Mouse (Mus musculus) yolk sac, embryonic 10.5 days (tissue): ENCODE measurements around the gene Dnah6.

ENCODE experiments used
- DNase-seq: peaks from one replicate; pipeline ENCODE4 v3.0.0-alpha.2; 2017; ENCODE audit warnings: low spot score

The Dnah6 gene

DNA sequence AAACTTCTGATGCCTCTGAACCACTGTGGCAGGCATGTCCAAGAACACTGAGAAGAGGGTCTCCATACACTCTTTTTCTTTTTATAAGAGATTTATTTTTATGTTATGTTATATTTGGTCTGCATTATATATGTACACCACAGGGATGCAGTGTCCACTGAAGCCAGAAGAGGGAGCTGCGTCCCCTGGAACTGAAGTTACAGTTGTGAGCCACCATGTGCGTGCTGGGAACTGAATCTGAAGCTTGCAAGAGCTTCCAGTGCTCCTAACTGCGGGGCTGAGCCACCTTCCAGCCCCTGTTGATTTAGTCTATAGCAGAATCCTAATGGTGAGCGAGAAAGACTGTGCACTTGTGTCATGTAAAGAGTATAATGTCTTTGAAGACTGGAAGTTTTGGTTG is 78.7 kb downstream of the Dnah6 start:
- DNase-seq, result no peak

DNA sequence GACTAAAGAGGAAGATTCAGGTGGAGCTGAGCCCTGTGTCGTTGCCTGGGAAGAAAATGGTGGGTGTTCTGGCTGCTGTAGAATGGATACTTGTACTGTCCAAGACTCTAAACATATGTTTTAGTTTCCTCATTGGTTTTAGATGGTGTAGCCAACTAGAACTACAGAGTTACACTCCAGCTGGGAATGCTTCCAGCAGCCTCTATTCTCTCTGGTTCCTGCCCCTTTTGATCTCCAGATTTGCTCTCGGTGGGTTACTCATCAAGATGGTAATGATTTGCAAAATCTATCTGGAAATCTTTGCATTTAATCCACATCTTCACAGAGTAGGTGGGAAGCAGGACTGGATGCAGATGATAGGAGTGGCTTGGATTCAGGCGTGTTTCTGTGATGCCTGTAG is 80.6 kb downstream of the Dnah6 start:
- no peak for DNase-seq

DNA sequence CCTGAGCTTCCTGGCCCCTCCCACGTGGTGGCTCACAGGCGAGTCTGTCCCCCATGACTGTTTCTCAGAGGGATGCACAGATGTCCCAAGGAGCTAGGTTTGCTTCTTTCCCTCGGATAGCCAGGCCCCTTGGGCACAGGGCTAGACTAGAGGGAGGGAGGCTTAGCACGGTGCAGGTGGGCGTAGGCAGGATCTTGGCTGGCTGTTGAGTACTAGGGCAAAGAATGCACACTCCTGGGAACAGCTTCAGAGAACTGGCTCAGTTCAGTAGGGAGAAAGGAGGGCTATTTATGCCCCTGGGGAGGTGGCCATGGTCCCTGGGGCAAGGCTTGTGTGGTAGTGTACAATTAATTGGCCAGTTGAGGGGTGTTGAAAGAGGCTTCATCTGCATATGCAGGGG is 88.7 kb downstream of the Dnah6 start:
- DNase-seq, result no peak

DNA sequence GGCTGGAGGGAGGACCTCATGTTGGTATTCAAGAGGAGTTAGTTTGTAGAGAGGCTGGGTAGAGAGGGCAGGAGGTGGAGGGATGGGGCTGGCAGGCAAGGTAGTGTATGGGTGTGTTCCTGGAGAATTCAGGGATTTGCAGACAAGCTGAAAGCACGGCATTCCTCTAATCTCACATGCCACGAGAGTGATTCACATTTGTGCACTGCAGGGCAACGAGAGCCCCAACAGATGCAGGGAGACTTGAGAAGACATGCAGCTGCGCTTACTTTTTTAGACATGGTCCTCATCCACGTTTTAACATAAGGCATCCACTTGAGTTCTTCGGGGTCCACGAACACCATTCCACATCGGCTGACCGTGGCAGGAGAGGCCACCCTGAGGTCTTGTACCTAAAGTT is 93.9 kb downstream of the Dnah6 start:
- DNase-seq, result no peak

DNA sequence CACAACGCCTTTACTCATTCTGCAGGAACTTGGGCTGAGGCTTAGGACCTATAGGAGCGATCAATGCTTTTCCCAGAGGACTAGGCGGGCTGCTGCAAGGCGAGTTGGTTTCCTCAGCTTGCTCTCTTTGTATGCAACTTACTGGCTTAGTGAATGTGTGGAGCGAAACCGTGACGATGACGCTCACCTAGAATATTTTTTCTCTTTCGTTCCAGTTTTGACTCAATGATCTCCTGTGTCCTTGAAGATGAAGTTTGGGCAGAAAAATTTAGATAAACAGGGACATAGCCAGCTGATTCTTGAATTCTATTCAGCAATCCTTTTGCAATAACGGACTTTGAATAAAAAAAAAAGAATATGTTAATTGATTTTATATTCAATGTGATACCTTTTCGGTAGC is 101.1 kb downstream of the Dnah6 start:
- no peak for DNase-seq

DNA sequence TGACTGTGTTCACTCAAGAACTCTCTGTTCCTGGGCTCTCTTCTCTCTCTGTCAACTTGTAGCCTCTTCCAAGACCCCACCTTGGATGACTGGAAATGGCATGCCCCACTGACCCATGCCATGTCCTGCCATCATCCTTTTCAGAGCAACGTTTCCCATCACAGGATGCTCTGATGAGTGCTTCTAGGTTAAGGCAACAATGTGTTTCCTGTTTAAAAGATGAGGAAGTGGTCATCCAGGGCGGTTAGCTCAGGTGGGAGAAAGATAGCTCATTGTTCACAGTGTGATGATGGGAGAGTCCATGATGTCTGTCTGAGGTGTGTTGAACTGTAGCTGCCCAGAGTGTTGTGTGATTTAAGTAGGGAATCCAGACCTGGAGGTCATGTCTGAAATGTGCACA is 107.6 kb downstream of the Dnah6 start:
- no peak for DNase-seq

DNA sequence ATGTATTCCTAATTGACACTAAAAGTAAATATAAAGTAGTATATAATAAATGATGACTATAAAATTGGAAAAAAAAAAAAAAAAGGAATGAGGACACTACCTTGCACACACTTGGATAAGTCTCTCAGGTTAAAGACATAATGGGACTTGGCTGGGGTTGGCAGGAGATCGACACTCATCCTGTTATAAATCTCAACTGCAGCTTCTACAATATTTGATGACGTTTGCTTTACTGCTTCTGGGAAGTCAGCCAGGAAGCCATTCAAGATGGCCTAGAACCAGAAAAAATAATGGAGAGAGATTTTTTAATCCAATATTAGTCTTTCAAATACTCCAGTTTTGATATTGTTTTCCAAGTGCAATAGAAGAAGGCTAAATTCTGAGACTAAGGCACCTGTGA is 108.1 kb downstream of the Dnah6 start:
- no peak for DNase-seq

DNA sequence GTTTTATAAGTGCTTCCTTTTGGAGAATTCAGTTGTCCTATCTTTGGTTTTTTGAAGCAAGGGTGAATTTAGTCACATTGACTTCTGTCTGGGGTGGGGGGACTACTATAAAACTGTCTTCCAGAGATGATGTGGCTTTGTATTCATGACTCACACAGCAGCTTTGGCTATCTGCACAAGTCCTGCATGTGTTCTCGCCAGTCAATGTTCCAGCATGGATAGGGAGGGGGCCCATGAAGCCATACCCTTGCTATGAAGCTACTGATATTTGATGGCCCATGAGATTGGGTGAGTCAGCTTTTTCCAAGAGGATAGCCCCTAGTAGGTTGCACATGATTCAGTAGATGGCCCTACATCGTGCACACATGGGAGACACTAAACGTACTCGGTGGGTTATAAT is 128.3 kb downstream of the Dnah6 start:
- no peak for DNase-seq

DNA sequence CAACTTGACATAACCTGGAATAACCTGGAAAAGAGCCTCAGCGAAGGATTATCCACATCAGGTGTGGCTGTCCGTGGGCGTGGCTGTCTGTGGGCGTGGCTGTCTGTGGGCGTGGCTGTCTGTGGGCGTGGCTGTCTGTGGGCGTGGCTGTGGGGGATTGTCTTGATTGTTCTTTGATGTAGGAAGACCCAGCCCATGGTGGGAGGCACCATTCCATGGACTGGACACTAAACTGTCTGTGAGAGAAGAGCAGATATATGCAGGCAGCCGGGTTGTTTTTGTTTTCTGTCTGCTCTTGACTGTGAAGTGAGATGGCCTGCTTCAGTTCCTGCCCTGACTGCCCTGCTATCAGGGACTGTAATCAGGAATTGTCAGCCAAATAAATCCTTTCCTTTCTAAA is 130.6 kb downstream of the Dnah6 start:
- DNase-seq, result no peak

DNA sequence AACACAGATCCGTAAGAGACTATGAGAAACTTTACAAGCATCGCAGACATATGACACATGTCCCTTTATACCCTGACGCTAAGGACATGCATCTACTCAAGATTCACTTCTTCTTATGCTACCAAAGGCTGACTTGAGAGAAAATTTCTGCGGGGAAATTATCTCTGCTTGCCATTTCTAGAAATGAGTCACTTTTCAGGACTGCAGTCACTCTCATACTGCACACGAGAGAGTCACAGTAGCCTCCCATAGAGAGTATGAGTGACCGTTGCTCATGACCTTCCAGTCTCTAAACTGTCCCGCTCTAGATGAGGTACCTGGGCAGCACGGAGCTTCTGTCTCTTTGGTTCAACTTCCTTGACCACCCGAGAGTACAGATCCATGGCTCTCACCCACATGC is 138.9 kb downstream of the Dnah6 start:
- no peak for DNase-seq

DNA sequence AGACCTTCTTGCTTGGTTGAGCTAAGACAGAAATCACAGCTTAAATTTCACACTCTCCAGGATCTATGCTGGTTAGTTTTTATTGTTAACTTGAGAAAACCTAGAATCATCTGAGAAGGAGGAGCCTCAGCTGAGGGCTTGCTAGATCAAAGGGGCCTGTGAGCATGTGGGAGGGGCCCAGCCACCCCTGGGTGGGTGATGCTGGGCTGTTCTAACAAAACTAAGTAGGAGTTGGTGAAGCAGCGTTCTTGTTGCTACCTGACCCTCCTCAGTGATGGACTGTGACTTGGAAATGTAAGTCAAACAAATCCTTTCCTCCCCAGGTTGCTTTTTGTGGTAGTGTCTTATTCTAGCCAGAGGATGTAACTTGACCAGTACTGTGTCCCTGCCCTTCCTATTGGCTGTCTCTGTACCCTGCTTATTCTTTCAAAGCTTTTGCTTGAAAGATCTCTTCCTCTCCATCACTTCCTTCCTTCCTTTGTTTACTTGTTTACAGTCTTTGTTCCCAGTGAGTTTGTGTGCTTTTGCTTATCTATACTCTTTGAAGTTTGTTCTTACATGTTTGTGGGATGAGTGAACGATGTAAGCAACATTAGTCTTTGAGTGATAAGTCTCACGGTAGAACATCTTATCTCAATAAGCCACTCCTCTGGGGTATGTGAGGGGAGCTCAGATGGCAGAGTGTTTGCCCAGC is 149.2 kb downstream of the Dnah6 start:
- DNase-seq, result no peak

DNA sequence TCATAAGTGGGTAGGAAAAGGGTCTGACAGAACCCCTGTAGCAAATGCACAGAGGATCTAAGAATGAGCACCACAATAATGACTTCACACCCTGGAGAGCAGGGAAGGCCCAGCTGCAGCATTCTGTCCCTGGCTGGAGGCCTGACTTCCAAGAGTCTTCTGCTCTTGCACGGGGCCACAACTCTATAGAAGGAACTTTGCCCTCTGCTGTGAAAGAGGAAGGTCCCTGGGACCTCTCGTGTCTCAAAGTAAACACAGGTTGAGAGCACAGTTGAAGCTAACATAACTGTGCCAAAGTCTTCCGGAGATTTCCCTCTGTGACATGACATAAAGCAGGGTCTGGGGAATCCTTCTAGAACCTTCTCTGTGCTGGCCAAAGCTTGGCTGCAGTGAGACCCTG is 150.2 kb downstream of the Dnah6 start:
- peak; percentile 63 for DNase-seq

DNA sequence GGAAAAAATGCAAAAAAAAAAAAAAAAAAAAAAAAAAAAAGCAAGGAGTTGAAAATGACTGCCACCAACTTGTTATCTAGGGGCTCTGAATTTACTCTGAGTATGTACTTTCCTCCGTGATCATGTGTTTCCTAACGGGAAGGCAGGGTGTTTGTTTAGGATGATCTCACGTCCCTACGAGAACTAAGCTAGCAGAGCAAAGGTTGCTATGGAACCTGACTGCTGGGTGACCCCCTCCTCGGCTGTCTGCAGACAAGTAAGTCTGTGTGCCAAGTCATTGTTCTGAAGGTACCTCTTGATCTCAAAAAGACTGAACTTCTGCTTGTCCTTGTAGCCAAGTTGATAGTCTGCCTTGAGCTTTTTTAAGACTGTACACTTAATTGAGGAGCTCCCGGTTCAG is 150.8 kb downstream of the Dnah6 start:
- DNase-seq, result peak; percentile 79

DNA sequence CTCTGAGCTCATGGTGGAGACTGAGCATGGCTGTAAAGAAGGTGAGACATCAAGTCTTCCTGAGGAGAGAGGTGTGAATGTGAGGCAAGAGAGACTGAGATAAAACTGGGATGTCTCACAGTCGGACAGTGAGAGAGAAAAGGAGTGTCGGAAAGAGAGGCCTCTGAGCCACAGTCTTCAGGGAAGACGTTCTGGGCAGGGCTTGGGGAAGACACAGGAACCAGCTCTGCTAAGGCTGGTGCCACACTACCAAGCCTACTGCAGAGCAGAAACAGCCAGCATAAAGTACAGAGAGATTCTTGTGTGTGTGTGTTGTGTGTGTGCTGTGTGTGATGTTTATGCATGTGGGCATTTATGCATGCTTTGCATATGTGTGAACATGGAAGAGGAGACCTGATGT is 156.9 kb downstream of the Dnah6 start:
- no peak for DNase-seq

DNA sequence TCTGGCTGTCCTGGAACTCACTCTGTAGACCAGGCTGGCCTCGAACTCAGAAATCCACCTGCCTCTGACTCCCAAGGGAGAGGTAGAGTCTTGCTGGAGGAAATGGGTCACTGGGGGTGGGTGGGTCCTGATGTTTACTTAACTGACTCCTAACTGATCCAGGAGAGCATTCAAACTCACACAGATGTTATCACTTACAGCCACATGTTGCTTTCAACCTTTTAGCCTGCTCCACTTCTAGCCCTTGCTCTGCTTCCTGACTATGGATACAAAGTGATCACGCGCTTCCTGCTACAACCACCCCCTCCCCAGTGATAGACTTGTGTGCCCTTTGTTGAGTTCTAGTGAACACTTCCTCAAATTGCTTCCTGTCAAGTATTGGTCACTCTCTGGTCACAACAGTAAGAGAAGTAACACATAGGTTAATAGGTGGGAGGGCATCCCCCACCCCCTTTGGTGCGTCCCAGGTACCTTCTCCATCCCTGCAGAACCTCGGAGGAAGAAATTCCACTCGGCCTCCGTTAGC is 161.8 kb downstream of the Dnah6 start:
- no peak for DNase-seq

DNA sequence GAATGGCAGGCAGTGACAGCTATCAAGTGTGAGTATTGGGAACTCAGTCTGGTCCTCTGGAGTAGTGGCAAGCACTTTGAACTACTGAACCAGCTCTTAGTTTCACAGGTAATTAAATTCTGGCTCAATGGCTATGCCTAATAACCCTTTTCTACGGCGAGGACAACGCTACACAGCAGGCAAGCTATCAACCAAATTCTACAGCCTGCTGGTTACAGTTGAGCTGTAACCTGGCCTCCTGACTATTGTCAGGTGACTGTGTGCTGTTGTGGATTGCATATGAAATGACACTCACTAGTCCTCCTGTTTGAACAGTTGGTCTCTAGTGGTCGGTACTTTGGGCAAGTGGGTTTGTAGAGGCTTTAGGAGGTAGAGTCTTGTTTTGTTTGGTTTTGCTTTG is 162.3 kb downstream of the Dnah6 start:
- DNase-seq, result no peak

DNA sequence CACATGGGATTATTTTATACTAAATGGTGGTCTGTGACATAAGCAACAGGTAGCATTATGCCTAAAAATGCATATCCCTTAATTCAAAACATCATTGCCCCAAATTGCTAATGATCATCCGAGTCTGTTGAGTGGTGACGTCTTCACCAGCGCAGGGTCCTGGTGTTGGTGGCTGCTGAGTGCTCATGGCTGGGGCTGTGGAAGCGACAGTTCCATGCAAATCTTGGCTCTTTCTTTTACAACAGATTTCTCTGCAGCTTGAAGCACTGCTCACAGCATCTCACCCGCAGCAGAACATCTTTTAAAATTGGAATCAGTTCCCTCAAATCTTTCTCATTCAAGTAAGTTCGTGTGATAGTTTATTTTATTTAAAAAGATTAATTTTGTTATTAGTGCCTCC is 166.1 kb downstream of the Dnah6 start:
- no peak for DNase-seq

DNA sequence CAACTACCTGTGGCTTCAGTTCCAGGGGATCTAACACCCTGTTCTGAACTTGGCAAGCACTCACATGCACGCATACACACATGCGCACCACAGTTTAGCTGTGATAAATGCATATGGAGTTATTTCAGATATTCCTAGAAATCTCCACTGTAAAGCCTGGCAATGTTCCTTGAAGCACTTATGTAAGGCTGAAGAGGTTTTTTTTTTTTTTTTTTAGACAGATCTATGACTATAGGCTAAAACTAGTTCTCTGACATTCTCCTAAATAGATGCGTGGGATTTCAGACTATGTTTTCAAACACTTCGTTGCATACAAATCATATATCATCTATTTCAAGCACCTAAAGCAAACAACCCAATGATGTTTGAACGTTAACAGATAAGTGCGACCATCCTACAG is 166.6 kb downstream of the Dnah6 start:
- DNase-seq, result no peak

DNA sequence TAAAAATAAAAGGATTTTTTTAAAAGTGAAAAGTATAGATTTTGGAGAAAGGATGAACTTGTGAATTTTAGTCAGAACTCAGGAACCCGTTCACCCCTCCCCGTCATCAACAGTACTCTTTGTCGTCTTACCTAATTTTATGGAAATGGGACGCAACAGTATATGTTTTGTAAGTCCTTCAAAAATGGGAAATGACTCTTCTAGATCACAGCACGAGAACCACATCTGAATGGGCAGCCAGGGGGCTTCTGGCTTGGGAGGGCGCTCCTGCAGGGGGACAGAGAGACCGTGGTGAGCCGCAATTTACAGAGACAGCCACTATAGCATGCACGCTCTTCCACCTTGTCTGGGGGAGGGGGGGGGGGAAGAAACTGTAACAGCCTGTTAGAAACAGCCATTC is 167.9 kb downstream of the Dnah6 start:
- DNase-seq, result no peak

DNA sequence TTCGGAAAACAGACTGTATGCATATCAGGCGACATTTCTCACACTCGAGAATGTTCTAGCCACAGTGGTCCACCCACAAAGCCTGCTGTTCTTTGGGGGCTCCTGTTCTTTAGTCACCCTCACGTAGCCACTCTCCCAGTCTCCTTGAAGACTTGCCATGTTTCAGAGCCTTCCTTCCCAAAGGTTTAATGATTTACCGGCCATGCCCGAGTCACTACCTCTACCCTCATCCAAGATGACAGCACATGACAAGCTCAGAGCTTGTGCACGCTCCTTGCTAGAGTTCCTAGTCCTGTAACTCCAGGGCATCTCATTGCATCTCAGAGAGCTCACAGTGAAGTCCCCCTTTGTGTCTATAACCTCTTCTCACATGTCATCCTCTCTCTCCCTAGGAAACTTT is 174.2 kb downstream of the Dnah6 start:
- DNase-seq, result peak; percentile 43

DNA sequence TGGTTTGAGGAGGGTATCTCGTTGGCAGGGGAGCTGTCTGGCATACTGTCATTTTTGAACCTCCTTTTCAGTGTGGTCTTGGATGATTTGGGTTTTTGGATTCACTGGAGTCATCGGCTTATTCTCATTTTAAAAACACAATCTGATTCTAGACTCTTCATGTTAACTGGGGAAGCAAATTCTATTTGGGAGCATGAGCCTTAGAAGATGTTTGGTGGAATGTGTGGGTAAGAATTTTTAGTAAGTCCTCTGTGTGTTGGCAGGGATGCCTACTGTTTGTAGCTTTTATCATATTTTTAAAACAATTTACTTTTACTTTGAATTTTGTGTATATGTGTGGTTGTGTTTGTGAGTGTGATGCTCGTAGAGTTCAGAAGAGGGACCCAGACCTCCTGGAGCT is 175.5 kb downstream of the Dnah6 start:
- DNase-seq, result no peak

DNA sequence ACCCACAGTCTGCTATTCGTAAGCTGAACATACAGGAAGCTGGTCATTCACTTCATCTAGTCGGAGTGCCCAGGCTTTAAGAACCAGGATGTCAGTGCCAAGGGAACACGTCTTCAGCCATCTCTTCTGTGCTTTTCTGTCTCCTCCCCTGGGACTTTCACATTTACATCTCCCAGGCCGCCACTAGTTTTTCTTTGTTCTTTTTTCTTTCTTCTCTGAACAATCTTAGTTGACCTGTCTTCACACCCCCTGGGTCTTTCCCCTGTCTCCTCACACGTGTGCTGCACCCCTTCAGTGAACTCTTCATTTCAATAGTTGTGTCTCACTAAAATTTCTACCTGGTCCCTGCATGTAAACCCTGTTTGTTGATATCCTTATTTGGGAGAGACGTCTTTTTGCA is 179.2 kb downstream of the Dnah6 start:
- DNase-seq, result no peak

DNA sequence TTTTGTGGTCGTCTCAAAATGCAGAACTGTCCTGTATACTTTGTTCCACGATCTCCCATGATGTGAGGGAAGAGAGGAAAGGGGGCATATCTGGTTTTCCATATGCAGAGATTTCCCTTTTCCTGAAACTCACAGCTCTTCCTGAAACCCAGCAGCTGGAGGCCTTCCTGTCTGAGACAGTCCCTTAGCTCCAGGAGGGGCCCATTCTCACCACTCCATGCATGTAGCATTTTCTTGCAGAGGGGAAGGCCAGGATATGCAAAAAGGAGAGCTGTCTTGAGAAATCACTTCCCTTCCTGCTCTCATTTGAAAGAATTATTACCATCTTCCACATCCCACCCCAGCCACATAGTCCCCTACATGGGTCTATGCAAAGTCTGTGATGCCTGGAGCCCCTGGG is 183.2 kb downstream of the Dnah6 start:
- no peak for DNase-seq

DNA sequence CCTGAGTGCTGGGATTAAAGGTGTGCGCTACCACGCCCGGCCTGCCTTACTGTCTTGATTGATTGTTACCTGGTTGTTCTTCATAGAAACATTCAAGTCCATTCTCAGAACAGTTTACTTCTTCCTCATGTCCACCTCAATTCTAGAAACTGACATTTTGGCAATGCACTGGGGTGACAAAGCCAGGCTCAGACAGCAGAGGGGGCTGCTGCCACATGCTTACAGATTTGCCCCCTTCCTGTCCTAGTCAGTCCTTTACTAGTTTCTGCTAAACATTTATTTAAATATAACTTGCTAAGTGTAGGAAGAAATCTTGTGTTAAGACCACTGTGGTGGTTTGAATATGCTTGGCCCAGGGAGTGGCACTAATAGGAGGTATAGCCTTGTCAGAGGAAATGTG is 192.6 kb downstream of the Dnah6 start:
- DNase-seq, result no peak

DNA sequence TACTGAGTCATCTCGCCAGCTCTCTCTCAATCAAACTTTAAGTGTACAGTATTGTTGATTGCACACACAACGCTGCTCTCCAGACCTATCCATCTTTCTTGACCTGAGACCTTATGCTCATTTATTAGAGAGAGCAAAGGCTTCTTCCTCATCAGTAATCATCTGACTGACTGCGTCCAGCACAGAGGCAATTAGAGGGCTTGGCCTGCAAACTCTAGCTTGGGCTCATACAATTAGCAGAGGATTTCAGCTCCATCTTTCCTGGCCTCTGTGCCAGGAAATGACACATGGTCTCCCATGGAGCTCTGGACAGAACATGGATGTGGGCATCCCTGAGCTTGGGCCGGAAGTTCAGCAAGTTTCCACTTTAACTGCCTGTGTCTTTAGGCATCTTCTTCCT is 193.6 kb downstream of the Dnah6 start:
- no peak for DNase-seq
